Mouse (Mus musculus) C2C12 (cell line): ENCODE measurements around the gene Gm20708.

ENCODE experiments used
- CEBPB ChIP-seq: IDR thresholded peaks from one replicate; pipeline ENCODE4 v1.6.1; 2011; ENCODE audit warnings: low read depth, mild to moderate bottlenecking, control low read depth, moderate library complexity
- CTCF ChIP-seq: IDR thresholded peaks from one replicate; pipeline ENCODE4 v1.5.1; 2011; ENCODE audit not compliant: control insufficient read depth, insufficient read depth, insufficient read length
- MAX ChIP-seq: IDR thresholded peaks from one replicate; pipeline ENCODE4 v1.6.1; 2011; ENCODE audit warnings: mild to moderate bottlenecking, control low read depth
- MYOG ChIP-seq: IDR thresholded peaks from one replicate; pipeline ENCODE4 v1.6.1; 2011; ENCODE audit not compliant: control insufficient read depth, insufficient read length; ENCODE audit errors: extremely low read depth
- USF1 ChIP-seq: IDR thresholded peaks from one replicate; pipeline ENCODE4 v1.6.1; 2011; ENCODE audit warnings: low read depth, mild to moderate bottlenecking, control low read depth, moderate library complexity

DNA sequence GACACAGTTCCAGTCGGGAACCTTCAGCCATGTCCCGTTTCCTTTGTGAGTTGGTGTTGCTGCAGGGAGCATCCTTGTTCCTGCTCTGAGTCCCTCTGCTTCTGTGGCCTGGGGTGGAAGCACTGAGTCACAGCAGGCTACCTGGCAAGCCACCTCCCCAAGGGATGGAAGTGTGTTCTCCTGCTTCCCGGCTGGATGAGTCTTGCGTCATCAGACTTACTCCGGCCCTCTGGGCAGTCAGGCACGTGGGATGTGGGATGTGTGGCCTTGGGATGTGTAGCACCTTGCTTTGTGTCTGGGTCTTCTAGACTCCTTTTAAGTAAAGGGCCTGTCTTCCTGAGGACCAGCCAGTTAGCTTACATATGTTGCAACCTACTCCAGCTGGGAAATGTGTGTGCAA lies 70.2 kb downstream of the Gm20708 start:
- TF ChIP-seq CTCF, result no peak
- peak; percentile 65 for TF ChIP-seq CEBPB
- no peak for TF ChIP-seq MYOG
- TF ChIP-seq USF1, result no peak
- no peak for TF ChIP-seq MAX
